Mouse (Mus musculus) embryonic stem cell, embryonic (primary cell): ENCODE results near the gene Vmn2r114.
"Not testable (repeated sequence)": the region's sequence is repeated elsewhere in the genome, so short reads cannot be mapped to it uniquely, and the experiment has no call there.

Experiments used
- CTCF ChIA-PET, 4 experiments: fragments of 300-600 bp in 2 of 4; fragments of 350-600 bp in 2 of 4; sonication (Branson Sonifier 250); formaldehyde crosslinking; loops; one replicate each; lab custom pipeline; 2022; ENCODE audit warnings: inconsistent platforms in 2 of 4; lab: Charles Lee
- POLR2A ChIA-PET, 4 experiments: fragments of 300-600 bp in 2 of 4; fragments of 350-600 bp in 2 of 4; sonication (Branson Sonifier 250); formaldehyde crosslinking; loops; one replicate each; lab custom pipeline; 2022; ENCODE audit warnings: antibody characterized with exemption in 4 of 4, inconsistent platforms in 1 of 4; lab: Charles Lee

The Vmn2r114 gene

GRCm38 (mm10) chr17:23312437-23312836 lies at the start of gene Vmn2r114:
Vmn2r114 (minus strand) TSS chr17:23312537.
- CTCF ChIA-PET, POLR2A ChIA-PET: not testable (repeated sequence)

- POLR2A ChIA-PET, result no interaction called here
- CTCF ChIA-PET, result no interaction called here
Observed at GRCm38 (mm10) chr17:23351644-23352043, 39.3 kb upstream of the Vmn2r114 start.

GRCm38 (mm10) chr17:23343441-23343840 lies 31.1 kb upstream of the Vmn2r114 start, which contains the start of gene Vmn2r115:
Vmn2r115 (plus strand) TSS chr17:23343741.
- CTCF ChIA-PET, POLR2A ChIA-PET: not testable (repeated sequence)

- CTCF ChIA-PET, result no interaction called here
- POLR2A ChIA-PET, result no interaction called here
Observed at GRCm38 (mm10) chr17:23330657-23331056, 18.3 kb upstream of the Vmn2r114 start.
